Mouse (Mus musculus): Measurements from ENCODE around the gene Rai14. TPM values are rescaled to one million over a fixed set of nuclear protein-coding genes. Genes with fewer than 3 reads are reported as not detected.
A peak's percentile ranks its signal among the peaks of the same experiment; 100 is the strongest.

Rai14 gene
- polyA plus RNA-seq, 1 experiment from 2014 or later = 81.3 TPM

GRCm38 (mm10) chr15:10739279-10739678 is 24.9 kb upstream of the Rai14 start:
- H3K9me3 ChIP-seq = no peaks in the 10 kb centered on the region
- no peak overlapping the region for H3K4me2 ChIP-seq (replicated peaks)
- no peak overlapping the region for H3K27ac ChIP-seq (replicated peaks)
- no peak overlapping the region for H3K4me3 ChIP-seq
- no peak overlapping the region for H3K9ac ChIP-seq (replicated peaks)
- no peaks in the 10 kb centered on the region for H3K36me3 ChIP-seq
- ATAC-seq (ENCODE audit: low FRiP score, low read depth) = no peak
- H3K4me1 ChIP-seq = no peaks in the 10 kb centered on the region
- 69% methylated on average over 1 of the region's 1 CpGs for WGBS
- H3K27me3 ChIP-seq = no peaks in the 10 kb centered on the region

GRCm38 (mm10) chr15:10738354-10739142 is 24.1 kb upstream of the Rai14 start:
- H3K4me3 ChIP-seq = no peak overlapping the region
- H3K4me2 ChIP-seq (replicated peaks) = no peak overlapping the region
- no peak overlapping the region for H3K9ac ChIP-seq (replicated peaks)
- H3K27ac ChIP-seq (replicated peaks) = no peak overlapping the region
- no peak for ATAC-seq (ENCODE audit: low FRiP score, low read depth)
- H3K4me1 ChIP-seq = no peaks in the 10 kb centered on the region
- H3K9me3 ChIP-seq = no peaks in the 10 kb centered on the region
- H3K27me3 ChIP-seq = no peaks in the 10 kb centered on the region
- no peaks in the 10 kb centered on the region for H3K36me3 ChIP-seq
- WGBS = 78% methylated on average over 6 of the region's 6 CpGs

- Histone ChIP-seq H3K4me2 (replicated peaks) (no peak overlapping the region), H3K9me3 (no peaks in the 10 kb centered on the region), H3K4me1 (no peaks in the 10 kb centered on the region), H3K36me3 (no peaks in the 10 kb centered on the region), H3K27me3 (no peaks in the 10 kb centered on the region), H3K27ac (replicated peaks) (no peak overlapping the region), H3K4me3 (no peak overlapping the region), H3K9ac (replicated peaks) (no peak overlapping the region)
- 82% methylated on average over 4 of the region's 4 CpGs for WGBS
- no peak for ATAC-seq (ENCODE audit: low FRiP score, low read depth)
Observed at GRCm38 (mm10) chr15:10735948-10736347, 21.5 kb upstream of the Rai14 start.

GRCm38 (mm10) chr15:10735216-10735615 is 20.8 kb upstream of the Rai14 start:
- Histone ChIP-seq H3K9me3 (no peaks in the 10 kb centered on the region), H3K4me3 (no peak overlapping the region), H3K4me2 (replicated peaks) (no peak overlapping the region), H3K4me1 (no peaks in the 10 kb centered on the region), H3K36me3 (no peaks in the 10 kb centered on the region), H3K9ac (replicated peaks) (no peak overlapping the region), H3K27ac (replicated peaks) (no peak overlapping the region), H3K27me3 (no peaks in the 10 kb centered on the region)
- whole genome bisulfite sequencing = 87% methylated on average over 8 of the region's 8 CpGs
- no peak for ATAC-seq (ENCODE audit: low FRiP score, low read depth)

GRCm38 (mm10) chr15:10731398-10731797 is 17.0 kb upstream of the Rai14 start:
- H3K27me3 ChIP-seq = no peaks in the 10 kb centered on the region
- no peak overlapping the region for H3K9ac ChIP-seq (replicated peaks)
- no peaks in the 10 kb centered on the region for H3K4me1 ChIP-seq
- no peaks in the 10 kb centered on the region for H3K9me3 ChIP-seq
- no peak overlapping the region for H3K27ac ChIP-seq (replicated peaks)
- 87% methylated on average over 3 of the region's 3 CpGs for WGBS
- ATAC-seq (ENCODE audit: low FRiP score, low read depth) = no peak
- no peaks in the 10 kb centered on the region for H3K36me3 ChIP-seq
- H3K4me3 ChIP-seq = no peak overlapping the region
- no peak overlapping the region for H3K4me2 ChIP-seq (replicated peaks)

- Histone ChIP-seq H3K9ac (replicated peaks) (no peak overlapping the region), H3K27me3 (no peaks in the 10 kb centered on the region), H3K4me1 (peaks cover 11% of the 10 kb centered on the region), H3K36me3 (no peaks in the 10 kb centered on the region), H3K27ac (replicated peaks) (no peak overlapping the region), H3K4me3 (no peak overlapping the region), H3K9me3 (no peaks in the 10 kb centered on the region), H3K4me2 (replicated peaks) (no peak overlapping the region)
- ATAC-seq (ENCODE audit: low FRiP score, low read depth) = no peak
- WGBS = 86% methylated on average over 3 of the region's 3 CpGs
Observed at GRCm38 (mm10) chr15:10726272-10726671, 11.8 kb upstream of the Rai14 start.

- no peak overlapping the region for H3K9ac ChIP-seq (replicated peaks)
- H3K27me3 ChIP-seq = no peaks in the 10 kb centered on the region
- H3K36me3 ChIP-seq = no peaks in the 10 kb centered on the region
- H3K4me3 ChIP-seq = no peak overlapping the region
- H3K4me1 ChIP-seq = peaks cover 11% of the 10 kb centered on the region
- 84% methylated on average over 3 of the region's 3 CpGs for WGBS
- no peak overlapping the region for H3K27ac ChIP-seq (replicated peaks)
- no peaks in the 10 kb centered on the region for H3K9me3 ChIP-seq
- no peak overlapping the region for H3K4me2 ChIP-seq (replicated peaks)
- no peak for ATAC-seq (ENCODE audit: low FRiP score, low read depth)
Observed at GRCm38 (mm10) chr15:10724857-10725256, 10.4 kb upstream of the Rai14 start.

GRCm38 (mm10) chr15:10723507-10723906 is 9.1 kb upstream of the Rai14 start:
- no peaks in the 10 kb centered on the region for H3K9me3 ChIP-seq
- no peak overlapping the region for H3K27ac ChIP-seq (replicated peaks)
- no peaks in the 10 kb centered on the region for H3K36me3 ChIP-seq

GRCm38 (mm10) chr15:10722629-10723339 is 8.4 kb upstream of the Rai14 start:
- Histone ChIP-seq H3K36me3 (no peaks in the 10 kb centered on the region), H3K27ac (replicated peaks) (peak overlapping the region; percentile 46; the same call in 1 of the 2 replicates), H3K9ac (replicated peaks) (no peak overlapping the region), H3K4me3 (no peak overlapping the region), H3K9me3 (no peaks in the 10 kb centered on the region), H3K4me1 (peaks cover 11% of the 10 kb centered on the region), H3K4me2 (replicated peaks) (no peak overlapping the region; the same call in 1 of the 2 replicates), H3K27me3 (no peaks in the 10 kb centered on the region)
- ATAC-seq (ENCODE audit: low FRiP score, low read depth) = peak; percentile 54; the same call in 1 of the 2 replicates
- WGBS = 43% methylated on average over 12 of the region's 12 CpGs

More at GRCm38 (mm10) chr15:10723507-10723906, 9.1 kb upstream of the Rai14 start:
- Histone ChIP-seq H3K4me1 (peaks cover 11% of the 10 kb centered on the region), H3K9ac (replicated peaks) (no peak overlapping the region), H3K4me2 (replicated peaks) (no peak overlapping the region), H3K4me3 (no peak overlapping the region), H3K27me3 (no peaks in the 10 kb centered on the region)
- 0 out of 2 replicates have a peak, but pooled peaks have one; percentile 27 for ATAC-seq (ENCODE audit: low FRiP score, low read depth)
- WGBS = 50% methylated on average over 1 of the region's 1 CpGs

GRCm38 (mm10) chr15:10721259-10721781 is 6.9 kb upstream of the Rai14 start:
- ATAC-seq (ENCODE audit: low FRiP score, low read depth) = no peak
- WGBS = 88% methylated on average over 11 of the region's 11 CpGs
- no peak overlapping the region for H3K27ac ChIP-seq (replicated peaks)

GRCm38 (mm10) chr15:10720671-10721070 is 6.2 kb upstream of the Rai14 start:
- Histone ChIP-seq H3K4me2 (replicated peaks) (no peak overlapping the region), H3K27ac (replicated peaks) (no peak overlapping the region), H3K9ac (replicated peaks) (no peak overlapping the region), H3K4me3 (no peak overlapping the region), H3K9me3 (no peaks in the 10 kb centered on the region), H3K36me3 (no peaks in the 10 kb centered on the region), H3K4me1 (peaks cover 11% of the 10 kb centered on the region), H3K27me3 (no peaks in the 10 kb centered on the region)
- no peak for ATAC-seq (ENCODE audit: low FRiP score, low read depth)
- WGBS = 75% methylated on average over 8 of the region's 8 CpGs

More at GRCm38 (mm10) chr15:10721259-10721781, 6.9 kb upstream of the Rai14 start:
- Histone ChIP-seq H3K4me1 (peaks cover 11% of the 10 kb centered on the region), H3K36me3 (no peaks in the 10 kb centered on the region), H3K9ac (replicated peaks) (no peak overlapping the region), H3K27me3 (no peaks in the 10 kb centered on the region), H3K4me2 (replicated peaks) (no peak overlapping the region), H3K9me3 (no peaks in the 10 kb centered on the region), H3K4me3 (no peak overlapping the region)

- 90% methylated on average over 11 of the region's 11 CpGs for WGBS
- ATAC-seq (ENCODE audit: low FRiP score, low read depth) = no peak
- Histone ChIP-seq H3K4me3 (no peak overlapping the region), H3K4me2 (replicated peaks) (no peak overlapping the region), H3K27me3 (no peaks in the 10 kb centered on the region), H3K36me3 (no peaks in the 10 kb centered on the region), H3K9me3 (no peaks in the 10 kb centered on the region), H3K27ac (replicated peaks) (no peak overlapping the region), H3K9ac (replicated peaks) (no peak overlapping the region), H3K4me1 (peaks cover 13% of the 10 kb centered on the region)
Observed at GRCm38 (mm10) chr15:10720188-10720587, 5.8 kb upstream of the Rai14 start.
